Mouse (Mus musculus) kidney, postnatal 4 days (tissue): ENCODE measurements at regions not wholly inside any gene's neighbourhood (a gene's known extent, or its start where the extent isn't known, plus 50 kb on each side); places are given as distances from the start of the nearest gene placed in this dataset.

Experiments
- DNase-seq, 2 experiments: peaks; one replicate each; pipeline ENCODE4 v3.0.0; 2021; ENCODE audit warnings: mixed read lengths in 2 of 2

DNA sequence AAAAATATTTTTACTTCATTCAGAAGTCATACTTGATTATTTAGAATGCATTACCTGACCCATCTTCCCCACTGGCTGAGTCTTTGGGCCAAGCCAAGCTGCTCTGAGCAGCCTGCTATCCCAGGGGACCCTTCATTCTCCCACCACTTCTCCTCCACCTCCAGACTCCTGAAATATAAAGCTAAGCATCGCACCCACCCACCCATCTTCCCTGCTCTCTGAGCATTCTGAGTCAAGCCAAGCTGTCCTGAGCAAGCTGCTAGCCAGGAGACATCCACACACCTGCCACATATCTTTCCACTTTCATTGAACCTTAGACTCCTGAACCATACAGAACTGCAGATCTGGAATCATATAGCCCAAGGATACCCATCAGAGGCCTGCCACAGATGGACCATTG is 1456.2 kb upstream of the Adam24 start:
- no peak for DNase-seq

- DNase-seq, result no peak
These were observed 1447.6 kb upstream of the Adam24 start for GRCm38 (mm10) chr8:39227239-39227638.

DNA sequence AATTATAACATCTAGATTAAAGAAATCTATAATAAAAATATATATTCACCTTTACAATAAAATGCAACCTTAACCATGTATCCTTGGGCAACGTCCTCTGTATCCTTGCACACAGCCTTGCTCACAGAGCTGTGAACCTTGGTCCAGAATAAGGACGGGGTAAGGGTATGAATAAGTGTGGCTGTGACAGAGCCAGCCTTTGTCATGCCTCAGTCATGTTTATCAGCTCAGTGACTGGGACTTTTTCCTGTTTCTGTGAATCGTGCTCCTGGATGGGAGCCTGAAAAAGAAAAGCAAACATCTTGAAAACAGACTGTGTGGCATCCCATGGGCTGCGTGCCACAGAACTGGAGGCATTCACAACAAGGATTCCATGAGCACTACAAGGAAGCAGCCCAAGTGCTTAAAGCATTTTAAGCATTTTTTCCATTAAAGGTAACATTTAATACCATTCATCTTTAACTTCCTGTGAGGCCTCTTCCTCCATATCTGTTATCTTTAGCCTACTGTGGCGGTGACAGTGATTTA is 1405.8 kb upstream of the Adam24 start:
- DNase-seq, result no peak

- peak; percentile 4 to 9 for DNase-seq
These were observed 1377.2 kb upstream of the Adam24 start for GRCm38 (mm10) chr8:39297548-39298306.

- DNase-seq, result no peak
These were observed 1371.0 kb upstream of the Adam24 start for GRCm38 (mm10) chr8:39303742-39304336.

GRCm38 (mm10) chr8:39313854-39314253 is 1361.0 kb upstream of the Adam24 start:
- DNase-seq, result no peak

- no peak for DNase-seq
These were observed 1359.2 kb upstream of the Adam24 start for GRCm38 (mm10) chr8:39315521-39316233.

GRCm38 (mm10) chr8:39316234-39316568 is 1358.7 kb upstream of the Adam24 start:
- DNase-seq, result no peak

DNA sequence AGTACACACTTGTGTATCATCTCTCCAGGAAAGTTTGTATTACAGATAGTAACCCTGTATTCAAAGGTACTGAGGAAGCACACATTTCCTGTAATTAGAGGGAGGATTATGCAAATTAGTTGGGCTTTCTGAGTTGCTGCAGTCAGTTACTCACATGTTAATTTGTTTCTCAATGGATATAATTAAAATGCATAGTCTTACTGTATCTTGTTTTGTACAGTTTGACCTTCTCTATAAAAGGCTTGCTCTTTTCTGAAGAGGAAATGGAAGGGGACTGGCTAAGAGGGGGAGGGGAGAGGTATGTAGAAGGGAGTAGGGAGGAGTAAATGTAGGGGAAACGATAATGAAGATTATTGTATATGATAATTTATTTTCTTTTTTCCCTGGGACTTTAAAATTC is 1345.5 kb upstream of the Adam24 start:
- DNase-seq, result no peak

DNA sequence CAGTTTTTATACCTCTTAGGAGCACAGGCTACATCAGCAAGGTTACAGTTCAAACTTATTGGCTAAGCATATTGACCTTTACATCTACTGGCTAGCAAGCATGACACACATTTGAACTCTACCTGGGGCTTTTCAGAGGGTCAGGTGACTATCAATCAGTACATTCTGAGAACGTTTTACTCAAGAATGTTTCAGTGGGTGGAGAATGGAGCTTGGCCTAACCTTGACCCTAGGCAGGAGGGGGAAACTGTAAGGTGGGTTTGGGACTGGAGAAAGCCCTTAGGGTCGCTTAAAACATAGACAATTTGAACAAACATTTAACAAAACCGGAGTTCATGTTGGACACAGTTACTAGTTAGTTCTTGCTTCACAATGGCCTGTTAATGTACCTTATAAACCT is 1330.1 kb upstream of the Adam24 start:
- no peak for DNase-seq

DNA sequence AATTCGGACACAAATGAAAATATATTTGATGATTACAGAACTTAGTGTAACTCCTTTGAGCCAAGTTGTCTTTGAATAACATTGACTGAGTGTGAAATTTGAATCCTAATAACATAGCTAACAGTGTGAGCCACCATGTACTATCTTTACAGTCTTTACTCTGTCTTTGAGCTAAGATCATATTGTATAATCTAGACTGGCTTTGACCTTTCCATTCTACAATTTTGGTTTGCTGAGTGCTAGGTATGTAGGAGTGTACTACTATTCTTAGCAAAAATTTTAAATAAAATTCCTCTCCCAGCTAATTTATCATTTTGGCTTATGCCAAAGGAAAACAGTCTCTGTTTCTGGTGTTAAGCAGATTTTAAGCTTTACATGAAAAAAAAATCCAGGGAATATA is 1328.4 kb upstream of the Adam24 start:
- no peak for DNase-seq

DNA sequence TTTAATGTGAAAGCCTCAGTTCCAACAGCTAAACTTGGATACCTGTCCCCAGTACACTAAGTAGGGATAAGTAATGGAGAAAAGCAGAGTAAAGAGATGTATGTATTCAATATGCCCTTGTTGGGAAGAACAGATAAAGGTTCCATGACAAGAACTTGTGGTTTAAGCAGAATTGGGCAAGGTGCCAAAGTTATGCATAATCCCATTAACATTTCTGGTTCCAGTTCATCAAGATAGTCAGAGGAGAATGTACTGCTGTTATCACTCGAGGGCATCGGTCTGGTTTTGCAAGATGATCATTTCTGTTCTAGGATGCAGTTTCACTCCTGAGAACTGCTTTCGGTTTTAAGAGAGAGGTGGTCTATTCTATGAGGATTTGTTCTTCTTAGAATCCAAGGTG is 1325.9 kb upstream of the Adam24 start:
- no peak for DNase-seq

DNA sequence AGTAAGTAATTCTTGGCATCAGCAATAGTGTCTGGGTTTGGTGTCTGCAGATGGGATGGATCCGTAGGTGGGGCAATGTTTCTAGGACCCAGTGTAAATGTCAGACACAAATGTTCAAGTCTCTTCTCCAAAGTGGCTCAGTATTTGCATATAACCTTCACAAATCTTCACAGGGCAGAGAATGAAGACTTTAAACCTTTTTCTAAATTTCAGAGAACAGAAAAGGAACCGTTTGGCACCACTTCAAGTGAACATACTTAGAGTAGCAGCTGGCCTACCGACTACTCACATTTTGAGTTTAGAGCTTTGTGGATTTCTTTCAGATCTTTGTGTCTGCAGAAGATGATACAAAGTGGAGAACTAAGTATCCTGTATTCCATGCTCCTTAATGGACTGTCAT is 1319.5 kb upstream of the Adam24 start:
- DNase-seq, result no peak

DNA sequence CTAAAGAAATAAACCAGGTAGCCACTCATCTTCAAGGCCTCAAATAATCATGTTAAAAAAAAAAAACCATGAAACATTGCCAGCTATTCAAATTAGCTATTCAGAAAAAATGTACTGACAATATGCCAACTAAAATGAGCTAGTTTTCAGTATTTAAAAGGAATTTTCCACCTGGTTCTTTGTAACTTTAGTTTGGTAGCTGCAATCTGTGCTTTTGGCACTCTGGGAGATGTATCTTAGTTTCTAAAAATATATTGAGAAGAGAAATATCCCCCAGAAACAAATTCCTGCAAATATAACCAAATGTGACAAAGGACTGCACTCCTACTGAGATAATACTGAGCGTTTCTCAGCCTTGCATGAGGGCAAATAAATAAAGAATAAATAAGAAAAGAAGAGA is 1317.8 kb upstream of the Adam24 start:
- DNase-seq, result no peak

- DNase-seq, result no peak
These were observed 1317.0 kb upstream of the Adam24 start for GRCm38 (mm10) chr8:39357865-39358264.

DNA sequence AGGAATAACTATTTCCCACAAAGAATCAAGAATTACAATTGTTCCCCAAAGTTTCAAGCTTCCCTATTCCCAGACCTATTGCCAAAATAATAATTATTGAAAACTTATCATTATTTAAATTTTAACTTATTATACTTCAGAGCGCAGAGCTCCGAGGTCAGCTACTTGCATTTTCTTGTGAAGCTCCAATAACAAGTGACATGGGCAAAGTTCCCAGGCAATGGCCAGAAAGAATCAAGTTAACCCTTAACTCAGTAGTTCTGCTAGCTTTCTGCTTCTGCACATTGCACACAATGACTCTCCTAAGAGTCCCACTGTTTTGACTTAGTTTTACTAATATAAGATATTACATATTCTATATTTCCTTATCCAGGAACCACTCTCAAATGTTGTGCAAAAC is 1308.5 kb upstream of the Adam24 start:
- peak in 1 of 2 experiments; percentile 4 for DNase-seq
